Mouse (Mus musculus) E14TG2a.4 (cell line): Measurements from ENCODE around the gene Pgap3.

Experiments used
- CTCF ChIP-seq: conservative IDR thresholded peaks from 2 replicates; pipeline ENCODE4 v1.5.1; 2014; ENCODE audit warnings: low read length
- NANOG ChIP-seq: IDR thresholded peaks from 2 replicates; pipeline ENCODE4 v1.6.1; 2014; ENCODE audit warnings: borderline replicate concordance, low read length, mixed read lengths
- POU5F1 ChIP-seq: IDR thresholded peaks from 2 replicates; pipeline ENCODE4 v1.6.1; 2014; ENCODE audit warnings: low read length, borderline replicate concordance

- TF ChIP-seq CTCF (no peak), NANOG (no peak), POU5F1 (no peak)
These were observed 46.5 kb upstream of the Pgap3 start for GRCm38 (mm10) chr11:98446562-98447474.
